Mouse (Mus musculus) spleen, adult 2 months (tissue): ENCODE results near the gene Ddx24.

Experiments used
- CTCF ChIP-seq: fragments of 200-500 bp; IDR thresholded peaks from 2 replicates; pipeline ENCODE4 v1.5.1; 2011; ENCODE audit warnings: mild to moderate bottlenecking, inconsistent platforms; ENCODE audit not compliant: insufficient read depth, insufficient read length, insufficient replicate concordance; ENCODE audit errors: extremely low read depth
- POLR2A ChIP-seq: fragments of 200-500 bp; IDR thresholded peaks from 2 replicates; pipeline ENCODE4 v1.6.1; 2011; ENCODE audit warnings: low read depth, low read length, inconsistent platforms

DNA sequence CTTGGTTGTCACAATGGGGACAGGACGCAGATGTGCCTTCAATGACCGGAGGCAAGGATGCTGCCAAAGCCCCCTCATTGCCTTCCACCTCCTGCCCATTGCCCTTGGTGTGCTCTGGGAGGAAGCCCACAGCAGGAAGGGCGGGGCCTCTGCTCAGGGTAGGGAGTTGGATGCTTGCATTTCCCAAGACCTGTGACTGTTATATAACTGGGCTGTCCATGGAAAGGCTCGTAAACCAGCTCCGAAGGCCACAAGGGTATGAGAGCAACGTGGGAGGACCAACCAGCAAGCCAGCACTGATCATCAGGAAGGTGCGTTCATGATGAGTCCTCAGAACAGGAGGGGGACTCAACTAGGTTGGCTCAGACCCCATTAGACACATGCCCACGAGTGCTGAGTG lies 64.8 kb downstream of the Ddx24 start:
- TF ChIP-seq CTCF (no peak), POLR2A (no peak)
